11 mouse cellular contexts compared by ENCODE assay signal in the genomic region with DNA sequence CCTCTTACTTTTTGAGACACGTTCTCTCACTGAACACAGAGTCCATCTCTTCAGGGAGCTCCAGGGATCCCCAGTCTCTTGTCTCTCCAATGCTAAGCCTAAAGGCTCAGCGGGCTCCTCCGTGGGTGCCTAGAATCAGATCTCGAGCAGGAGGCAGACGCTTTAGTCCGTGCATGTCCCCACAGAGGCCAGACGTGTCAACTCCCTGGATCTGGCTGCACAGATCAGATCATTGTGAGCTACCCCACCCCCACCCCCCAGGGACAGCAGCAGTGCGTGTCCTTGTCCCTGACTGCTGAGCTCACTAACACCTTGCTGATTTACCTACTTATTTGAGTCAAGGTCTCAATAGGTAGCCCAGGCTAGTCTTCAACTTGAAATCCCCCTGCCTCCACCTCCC. TPM values are rescaled to one million over a fixed set of nuclear protein-coding genes. Genes with fewer than 3 reads are reported as not detected.
DNase-seq lines count a peak whose midpoint lies in the region; ATAC-seq and TF ChIP-seq lines count a peak whose summit lies in the region.
"Had no signal": no experiment of that assay in that cellular context is flagged by ENCODE, and none has a peak within 500 bp of the region (broad histone marks: within the 10 kb centered on the region; RNA-seq: fewer than 3 reads in every experiment).

No protein-coding gene starts in this region.

- DNase-seq in heart, postnatal 0 days (ENCODE audit: low spot score), result no peak
- DNase-seq in heart, adult 9 months (ENCODE audit: low spot score in 2 of 2), result no peak
- DNase-seq in CH12.LX (ENCODE audit: extremely low read depth), result peak; percentile 84
- no peak for DNase-seq in liver, embryonic 11.5 days (ENCODE audit: low spot score)
- no peak for DNase-seq in gastrocnemius, postnatal 14 days
- DNase-seq in layer of hippocampus, postnatal 14 days (ENCODE audit: low spot score in 2 of 2), result no peak
- DNase-seq in right cerebral cortex, adult 2 months (ENCODE audit: low spot score in 2 of 2), result no peak
- DNase-seq: adrenal gland, adult 2 months; cerebellum, adult 9-11 months had no signal

- H3K9me3 ChIP-seq in heart, postnatal 0 days (replicated peaks; ENCODE audit: control insufficient read depth, low read length), result no peaks in the 10 kb centered on the region
- H3K9me3 ChIP-seq in CH12.LX (replicated peaks; ENCODE audit: low read length), result no peaks in the 10 kb centered on the region
- H3K9me3 ChIP-seq in liver, embryonic 11.5 days (ENCODE audit: control insufficient read depth, low read length), result no peaks in the 10 kb centered on the region

- peaks cover 12% of the 10 kb centered on the region; the same call in 1 of the 2 replicates for H3K4me1 ChIP-seq in heart, postnatal 0 days (ENCODE audit: control insufficient read depth, insufficient read depth)
- H3K4me1 ChIP-seq in CH12.LX (ENCODE audit: control insufficient read depth in 1 of 2, insufficient read depth in 2 of 2), result peaks cover 21 to 56% of the 10 kb centered on the region in 2 experiments
- peaks cover 25% of the 10 kb centered on the region for H3K4me1 ChIP-seq in bone marrow macrophage, adult 2 months (ENCODE audit: control insufficient read depth, insufficient read depth, low read length)
- peaks cover 26% of the 10 kb centered on the region for H3K4me1 ChIP-seq in liver, embryonic 11.5 days (replicated peaks; ENCODE audit: control insufficient read depth, insufficient read depth, low read length)

- in situ Hi-C loops in CH12.LX (cut with MboI; ENCODE audit: low pct_ligation_motif_present, low pct_unique_long_range_greater_than_20kb, low sequenced_read_pairs), result no loop called here

- TF ChIP-seq EP300 in heart, postnatal 0 days (IDR thresholded peaks at IDR 0.05; ENCODE audit: low read depth), result no peak
- no peak for TF ChIP-seq EP300 in CH12.LX (IDR thresholded peaks at IDR 0.05; ENCODE audit: low read length)

- ATAC-seq in heart, postnatal 0 days (ENCODE audit: insufficient read depth, low read depth), result no peak
- ATAC-seq in liver, embryonic 11.5 days (replicated peaks; ENCODE audit: low FRiP score), result peak; percentile 68
- ATAC-seq: inflammation-experienced regulatory T-cells, adult 6 months had no signal

- H3K27ac ChIP-seq in heart, postnatal 0 days (ENCODE audit: low read depth), result no peak overlapping the region
- H3K27ac ChIP-seq in CH12.LX (ENCODE audit: insufficient read depth, low read depth), result peak overlapping the region; percentile 82
- peak overlapping the region; percentile 95 for H3K27ac ChIP-seq in bone marrow macrophage, adult 2 months (ENCODE audit: insufficient read depth, low read depth, low read length)
- peak overlapping the region; percentile 92 for H3K27ac ChIP-seq in liver, embryonic 11.5 days (ENCODE audit: low read depth, low read length)

- no peak for TF ChIP-seq CTCF in heart, postnatal 0 days (IDR thresholded peaks at IDR 0.05; ENCODE audit: low read depth)
- TF ChIP-seq CTCF in CH12.LX (conservative IDR thresholded peaks at IDR 0.05 in 1 of 2, IDR thresholded peaks at IDR 0.05 in 1 of 2; ENCODE audit: low read depth in 2 of 2, low read length in 2 of 2), result no peak
- TF ChIP-seq CTCF in bone marrow macrophage, adult 2 months (IDR thresholded peaks at IDR 0.05; ENCODE audit: low read depth, low read length), result no peak

- H3K79me2 ChIP-seq in CH12.LX (replicated peaks; ENCODE audit: control insufficient read depth, extremely low read depth, insufficient read depth, poor library complexity, severe bottlenecking), result no peaks in the 10 kb centered on the region

- intact Hi-C loops in gastrocnemius, postnatal 14 days (cut with DNase I; ENCODE audit: low total_unique reads), result loop anchor here (2.0 kb wide), 1 partner anchor 29 kb away; no protein-coding TSS in a partner anchor

- TF ChIP-seq RAD21 in CH12.LX (IDR thresholded peaks at IDR 0.05; ENCODE audit: low read depth, low read length), result no peak

- no peaks in the 10 kb centered on the region for H3K27me3 ChIP-seq in heart, postnatal 0 days (ENCODE audit: control insufficient read depth, insufficient read depth, low read length)
- H3K27me3 ChIP-seq in CH12.LX (replicated peaks), result no peaks in the 10 kb centered on the region
- H3K27me3 ChIP-seq in liver, embryonic 11.5 days (replicated peaks; ENCODE audit: control insufficient read depth, insufficient read depth, low read length), result no peaks in the 10 kb centered on the region

- TF ChIP-seq POLR2A in CH12.LX (IDR thresholded peaks at IDR 0.05; ENCODE audit: low read depth, low read length), result no peak
- no peak for TF ChIP-seq POLR2A in bone marrow macrophage, adult 2 months (IDR thresholded peaks at IDR 0.05; ENCODE audit: borderline replicate concordance, low read depth, low read length)

- 30% methylated on average over 8 of the region's 8 CpGs for WGBS in heart, postnatal 0 days
- WGBS in liver, embryonic 11.5 days, result 19% methylated on average over 8 of the region's 8 CpGs

- H3K4me3 ChIP-seq in heart, postnatal 0 days (ENCODE audit: low read depth, low read length), result no peak overlapping the region
- H3K4me3 ChIP-seq in CH12.LX (replicated peaks in 1 of 3; ENCODE audit: low read depth in 2 of 3, low read length in 2 of 3, poor library complexity in 1 of 3), result peak overlapping the region in 1 of 3 experiments; percentile 27
- H3K4me3 ChIP-seq in bone marrow macrophage, adult 2 months (ENCODE audit: insufficient read depth, low read length), result peak overlapping the region; percentile 34
- H3K4me3 ChIP-seq in liver, embryonic 11.5 days (ENCODE audit: low read depth, low read length), result peak overlapping the region; percentile 35

- peak overlapping the region; percentile 32; the same call in 1 of the 2 replicates for H3K4me2 ChIP-seq in heart, postnatal 0 days (ENCODE audit: low read depth, low read length)
- H3K4me2 ChIP-seq in CH12.LX (ENCODE audit: insufficient read depth, low read depth, poor library complexity, severe bottlenecking), result peak overlapping the region; percentile 70
- H3K4me2 ChIP-seq in liver, embryonic 11.5 days, result peak overlapping the region; percentile 55

- H3K9ac ChIP-seq in heart, postnatal 0 days (replicated peaks; ENCODE audit: low read depth, low read length), result no peak overlapping the region
- H3K9ac ChIP-seq in CH12.LX (ENCODE audit: insufficient read depth, low read depth), result 0 out of 2 replicates have a peak overlapping the region, but pooled peaks have one; percentile 46
- H3K9ac ChIP-seq in liver, embryonic 11.5 days (ENCODE audit: low read depth, low read length), result peak overlapping the region; percentile 52

- dilution Hi-C loops in CH12.LX (cut with MboI; ENCODE audit: extremely low pct_ligation_motif_present, extremely low pct_unique_long_range_greater_than_20kb, low sequenced_read_pairs), result no loop called here

- no peaks in the 10 kb centered on the region for H3K36me3 ChIP-seq in heart, postnatal 0 days (replicated peaks; ENCODE audit: control insufficient read depth, insufficient read depth, low read length)
- no peaks in the 10 kb centered on the region for H3K36me3 ChIP-seq in CH12.LX (replicated peaks in 1 of 2; ENCODE audit: control insufficient read depth in 1 of 2, insufficient read depth in 1 of 2, low read length in 1 of 2)
- no peaks in the 10 kb centered on the region for H3K36me3 ChIP-seq in liver, embryonic 11.5 days (ENCODE audit: control insufficient read depth, insufficient read depth, low read length)

TF ChIP-seq in CH12.LX, 34 proteins besides CTCF, POLR2A, EP300 and RAD21 (continues in another document):
- TF ChIP-seq PAX5 (IDR thresholded peaks at IDR 0.05; ENCODE audit: low read length) (no peak), ZKSCAN1 (IDR thresholded peaks at IDR 0.05; ENCODE audit: borderline replicate concordance, low read depth, low read length) (no peak), MEF2A (IDR thresholded peaks at IDR 0.05; ENCODE audit: borderline replicate concordance, low read depth, low read length) (no peak), MXI1 (IDR thresholded peaks at IDR 0.05; ENCODE audit: low read depth, low read length) (no peak), NELFE (IDR thresholded peaks at IDR 0.05; ENCODE audit: low read depth, low read length) (no peak), HCFC1 (IDR thresholded peaks at IDR 0.05; ENCODE audit: low read depth, low read length) (no peak), ELF1 (IDR thresholded peaks at IDR 0.05; ENCODE audit: low read depth, low read length) (no peak)

RNA-seq across cellular contexts. Expression of a gene that starts 16.7 kb away (rescaled TPM):
- 36.4 and 36.9 TPM in 2 replicates for total RNA-seq in heart, postnatal 0 days (2014; rRNA removed; ENCODE audit: low replicate concordance)
- polyA plus RNA-seq in heart, postnatal 0 days (2015; fragmentation: Nextera tagmentation; extraction: Ambion mirVana), result 4.4 and 4.8 TPM in 2 replicates
- total RNA-seq in CH12.LX (2012; rRNA removed) (244 and 249 TPM in 2 replicates), CH12.LX (2014; rRNA removed) (187 TPM in 2 replicates)
- polyA plus RNA-seq in CH12.LX (2012; ENCODE audit: insufficient read length, low read depth), result 319 and 348 TPM in 2 replicates
- 57.1 and 63.4 TPM in 2 replicates for polyA plus RNA-seq in bone marrow macrophage, adult 2 months (2012; ENCODE audit: insufficient read depth, insufficient read length, missing spikeins)
- 66.7 and 74.5 TPM in 2 replicates for polyA plus RNA-seq in liver, embryonic 11.5 days (2014; fragmentation: Nextera tagmentation; extraction: Ambion mirVana)
- total RNA-seq in gastrocnemius, postnatal 14 days (2021), result 10 to 100 TPM; 14.2 to 19.3 TPM
- total RNA-seq in layer of hippocampus, postnatal 14 days (2021), result 10 to 100 TPM; 74.9 to 75.4 TPM

RNA-seq across cellular contexts. Expression of a gene that starts 17.8 kb away (rescaled TPM):
- 46.8 and 52.8 TPM in 2 replicates for total RNA-seq in heart, postnatal 0 days (2014; rRNA removed; ENCODE audit: low replicate concordance)
- polyA plus RNA-seq in heart, postnatal 0 days (2015; fragmentation: Nextera tagmentation; extraction: Ambion mirVana), result 12.1 and 15.4 TPM in 2 replicates
- total RNA-seq in CH12.LX (2012; rRNA removed) (4.5 and 5.9 TPM in 2 replicates), CH12.LX (2014; rRNA removed) (9.7 and 10.2 TPM in 2 replicates)
- 14.6 and 15.8 TPM in 2 replicates for polyA plus RNA-seq in CH12.LX (2012; ENCODE audit: insufficient read length, low read depth)
- 71.0 and 85.4 TPM in 2 replicates for polyA plus RNA-seq in bone marrow macrophage, adult 2 months (2012; ENCODE audit: insufficient read depth, insufficient read length, missing spikeins)
- 5.0 and 6.7 TPM in 2 replicates for polyA plus RNA-seq in liver, embryonic 11.5 days (2014; fragmentation: Nextera tagmentation; extraction: Ambion mirVana)
- 10 to 100 TPM; 39.2 to 49.0 TPM for total RNA-seq in gastrocnemius, postnatal 14 days (2021)
- 10 to 100 TPM; 48.8 to 50.8 TPM for total RNA-seq in layer of hippocampus, postnatal 14 days (2021)

RNA-seq across cellular contexts. Expression of a gene that starts 58.8 kb away (rescaled TPM):
- not detected in 2 replicates for total RNA-seq in heart, postnatal 0 days (2014; rRNA removed; ENCODE audit: low replicate concordance)
- polyA plus RNA-seq in heart, postnatal 0 days (2015; fragmentation: Nextera tagmentation; extraction: Ambion mirVana), result 0.07 TPM in 1 of 2 replicates, not detected in the other
- total RNA-seq in CH12.LX (2012; rRNA removed) (not detected in 2 replicates), CH12.LX (2014; rRNA removed) (not detected in 2 replicates)
- 0.25 TPM in 1 of 2 replicates, not detected in the other for polyA plus RNA-seq in CH12.LX (2012; ENCODE audit: insufficient read length, low read depth)
- not detected in 2 replicates for polyA plus RNA-seq in bone marrow macrophage, adult 2 months (2012; ENCODE audit: insufficient read depth, insufficient read length, missing spikeins)
- polyA plus RNA-seq in liver, embryonic 11.5 days (2014; fragmentation: Nextera tagmentation; extraction: Ambion mirVana), result not detected in 2 replicates
- total RNA-seq in gastrocnemius, postnatal 14 days (2021), result not detected
- total RNA-seq in layer of hippocampus, postnatal 14 days (2021), result under 1 TPM in 1 of 2 experiments, not detected in 1; 0.17 TPM
- total RNA-seq: adrenal gland, adult 2 months had no signal
- polyA plus RNA-seq: adrenal gland, adult 2 months; inflammation-experienced regulatory T-cells, adult 6 months had no signal
